Mouse (Mus musculus) Muller cell, postnatal 12 days (primary cell): ENCODE measurements at regions not wholly inside any gene's neighbourhood (a gene's known extent, or its start where the extent isn't known, plus 50 kb on each side); places are given as distances from the start of the nearest gene placed in this dataset.

Experiments used
- DNase-seq: peaks from one replicate; pipeline ENCODE4 v3.0.0-alpha.2; 2015; ENCODE audit errors: inconsistent ontology term

DNA sequence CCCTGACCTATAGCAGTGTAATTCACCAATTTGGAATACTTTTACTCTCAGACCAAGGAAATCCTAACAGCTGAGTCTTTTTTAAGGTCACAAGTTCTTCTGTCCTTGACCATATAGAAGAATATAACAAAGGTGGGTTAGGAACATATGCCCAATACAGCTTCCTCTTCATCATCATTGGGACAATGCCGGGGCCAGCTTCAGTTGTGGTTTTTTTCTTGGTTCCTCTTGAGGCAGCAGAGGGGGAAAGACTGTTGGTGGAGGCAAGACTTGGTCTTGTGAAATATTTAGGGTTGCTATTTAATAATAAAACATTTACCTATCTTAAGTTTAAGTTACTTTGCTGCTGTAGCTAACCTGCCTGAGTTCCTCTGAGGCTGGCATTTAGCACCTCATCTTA is 144.8 kb upstream of the Htr1f start:
- DNase-seq: no peak

DNA sequence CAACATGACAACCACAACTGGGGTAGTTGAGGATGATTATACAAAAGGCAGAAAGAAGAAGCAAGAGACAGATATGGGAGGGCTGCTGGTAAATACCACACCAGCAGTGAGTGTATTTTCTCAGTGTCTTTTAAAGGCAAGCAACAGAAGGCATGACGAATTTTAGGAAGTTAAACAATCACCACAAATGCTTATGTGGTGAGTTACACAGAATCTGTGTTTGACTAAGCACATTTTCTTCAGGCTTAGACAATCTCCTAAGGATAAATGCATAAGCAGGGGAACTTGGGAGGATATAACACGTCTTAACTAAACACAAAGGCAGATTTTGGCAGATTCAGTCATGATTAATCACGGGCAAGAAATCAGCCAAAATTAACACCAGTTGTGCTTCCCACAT is 141.8 kb upstream of the Htr1f start:
- no peak for DNase-seq

DNA sequence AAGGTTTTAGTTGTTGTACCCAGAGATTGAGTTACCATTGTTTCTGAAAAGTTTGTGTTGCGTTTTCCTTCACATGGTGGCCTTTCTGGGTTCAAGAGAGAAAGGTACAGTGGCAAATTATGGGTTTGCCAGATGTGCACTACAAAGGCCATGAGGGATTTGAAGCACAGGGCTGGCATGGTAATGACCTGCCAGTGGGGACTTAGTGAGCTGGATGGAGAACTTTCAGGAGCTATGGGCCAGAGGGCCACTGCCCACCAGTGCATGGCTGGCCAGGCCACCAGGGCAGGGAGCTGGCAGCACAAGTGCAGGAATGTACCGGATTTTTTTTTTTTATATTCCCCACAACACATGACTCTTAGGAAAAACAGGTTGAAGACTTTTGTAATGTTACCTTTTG is 128.8 kb upstream of the Htr1f start:
- DNase-seq: no peak

DNA sequence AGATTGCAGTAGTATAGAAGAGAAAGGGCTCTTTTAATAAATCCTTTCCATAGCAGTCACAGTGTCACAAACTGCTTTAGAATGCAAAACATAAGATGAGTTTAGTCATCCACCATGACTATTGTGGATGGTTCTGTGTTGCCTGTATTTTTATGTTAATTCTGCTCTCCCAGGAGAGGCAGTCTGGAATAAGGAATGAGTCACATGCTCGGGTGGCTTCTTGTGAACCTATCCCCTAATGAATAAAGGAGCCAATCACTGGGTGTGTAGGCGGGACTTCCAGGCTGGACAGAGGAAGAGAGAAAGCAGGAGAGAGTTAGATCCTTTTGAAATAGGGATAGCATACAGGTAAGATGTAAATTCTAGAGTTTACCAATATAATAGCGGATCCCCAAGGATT is 128.3 kb upstream of the Htr1f start:
- DNase-seq: no peak

DNA sequence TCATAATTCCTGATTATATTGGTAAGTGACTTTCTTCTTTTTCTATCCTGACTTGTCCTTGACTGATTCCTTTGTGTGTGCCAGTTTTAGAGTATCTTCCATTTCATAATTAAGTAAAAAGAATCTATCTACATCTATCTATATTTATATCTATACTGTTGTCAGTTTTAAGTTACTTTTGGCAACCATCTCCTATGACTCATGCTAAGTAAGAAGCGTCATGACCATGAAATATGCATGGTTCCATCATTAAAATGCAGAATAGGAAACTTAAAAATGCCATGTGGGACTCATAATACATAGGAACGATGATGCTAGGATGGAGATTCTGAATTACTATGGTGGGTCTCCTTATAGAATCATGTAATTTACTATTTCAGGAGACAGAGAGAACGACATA is 113.8 kb upstream of the Htr1f start:
- DNase-seq: no peak

DNA sequence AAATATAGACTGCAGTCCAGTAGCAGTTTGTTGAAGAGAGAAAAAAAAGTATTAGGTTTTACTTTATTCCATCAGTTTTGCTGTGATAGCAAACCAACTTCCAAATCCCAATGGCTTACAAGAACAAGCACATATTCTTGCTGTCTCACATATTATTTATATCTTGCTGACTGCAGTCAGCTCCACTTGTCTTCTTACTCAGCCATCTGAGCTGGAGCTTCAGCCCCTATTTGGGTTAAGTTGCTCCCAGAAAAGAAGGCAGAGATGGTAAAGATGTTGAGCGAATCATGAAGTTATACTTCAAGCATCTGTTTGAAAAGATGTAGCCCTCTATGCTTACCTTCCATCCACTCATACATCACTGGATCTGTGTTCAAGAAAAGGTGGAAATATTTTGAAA is 106.7 kb upstream of the Htr1f start:
- DNase-seq: no peak

DNA sequence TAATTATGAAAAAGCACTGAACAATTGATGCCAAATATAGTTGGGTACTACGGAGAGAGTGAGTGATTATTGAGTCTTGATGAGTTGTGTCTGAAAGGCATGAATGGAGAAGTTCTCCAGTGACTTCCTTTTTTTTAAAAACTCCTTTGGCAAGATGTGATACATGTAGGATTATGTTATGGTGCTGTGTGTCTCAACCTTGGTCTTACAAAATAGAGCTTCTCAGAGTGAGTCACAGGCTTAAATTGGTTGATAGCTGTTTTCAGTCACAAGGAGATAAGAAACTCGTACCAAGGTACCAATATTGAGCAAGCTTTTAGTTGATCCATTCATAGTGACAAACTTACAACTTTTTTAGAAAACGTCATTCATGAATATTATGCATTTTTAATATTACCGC is 95.7 kb upstream of the Htr1f start:
- no peak for DNase-seq

DNA sequence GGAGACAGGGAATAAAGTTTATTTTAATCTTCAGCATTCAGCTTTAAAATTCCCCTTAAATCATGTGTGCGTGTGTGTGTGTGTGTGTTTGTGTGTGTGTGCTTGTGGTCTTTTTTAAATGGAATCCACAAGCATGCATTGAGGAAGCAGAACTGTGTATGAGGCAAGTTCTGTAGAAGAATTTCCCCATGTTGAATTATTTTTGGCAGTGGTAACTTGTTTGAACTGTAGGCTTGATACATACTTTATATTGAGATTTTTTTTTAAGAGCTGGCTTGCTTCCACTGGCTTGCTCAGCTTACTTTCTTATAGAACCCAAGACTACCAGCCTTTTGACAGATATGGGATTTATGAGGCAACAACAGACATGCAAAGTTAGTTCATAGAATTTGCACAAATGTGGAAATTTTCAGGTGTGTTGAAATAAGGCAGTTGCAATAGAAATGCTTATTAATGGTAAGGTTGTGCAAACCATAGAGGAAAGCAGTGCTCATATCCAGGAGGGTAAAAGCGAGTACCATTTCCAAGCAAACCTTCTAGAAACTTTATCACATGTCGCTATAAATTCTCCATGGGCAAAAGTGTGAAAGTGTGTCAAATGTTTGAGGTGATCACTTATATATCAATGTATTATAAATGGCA is 91.7 kb upstream of the Htr1f start:
- no peak for DNase-seq

DNA sequence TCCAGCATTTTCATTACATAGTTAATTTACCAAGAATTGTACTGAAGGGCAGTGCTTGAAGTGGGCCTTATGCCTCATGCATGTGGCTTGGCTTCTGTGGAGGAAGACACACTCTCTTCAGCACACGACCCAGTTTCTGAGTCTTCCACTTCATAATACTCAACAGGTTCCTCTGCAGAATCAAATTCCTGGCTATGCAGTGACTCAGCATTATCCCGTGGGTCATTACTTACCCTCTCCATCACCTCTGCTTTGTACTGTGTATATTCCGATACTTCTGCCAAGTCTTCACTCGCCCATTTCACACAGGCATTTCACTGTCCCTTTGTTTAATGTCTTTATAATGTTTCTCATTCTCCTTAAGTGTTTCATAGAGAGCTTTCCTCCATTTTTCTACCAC is 90.1 kb upstream of the Htr1f start:
- DNase-seq: peak; percentile 73

DNA sequence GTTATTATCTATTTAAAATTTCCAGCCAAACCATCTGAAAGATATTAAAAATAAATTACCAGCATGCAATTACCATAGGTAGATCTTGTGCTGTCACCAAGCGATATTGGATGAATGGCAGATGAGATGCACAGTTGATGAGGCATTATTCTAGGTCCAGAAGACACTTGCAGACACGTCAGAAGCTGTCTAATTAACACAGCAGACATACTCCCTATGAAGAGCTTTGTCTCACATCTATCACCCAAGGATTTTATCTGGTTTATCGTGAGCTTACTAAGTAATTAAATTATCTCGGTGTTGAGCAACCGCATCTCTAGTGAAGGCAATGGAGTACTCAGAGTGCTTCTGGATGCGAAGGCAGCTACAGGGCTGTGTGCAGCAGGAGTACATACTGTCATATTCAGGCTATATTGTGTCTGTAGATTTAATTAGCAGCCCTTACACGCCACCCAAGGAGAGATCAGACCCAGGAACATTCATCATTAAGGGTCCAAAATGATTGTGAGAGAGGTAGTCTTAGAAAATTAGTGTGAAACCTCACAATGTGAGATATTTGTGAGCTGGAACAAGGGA is 86.0 kb upstream of the Htr1f start:
- DNase-seq: no peak

DNA sequence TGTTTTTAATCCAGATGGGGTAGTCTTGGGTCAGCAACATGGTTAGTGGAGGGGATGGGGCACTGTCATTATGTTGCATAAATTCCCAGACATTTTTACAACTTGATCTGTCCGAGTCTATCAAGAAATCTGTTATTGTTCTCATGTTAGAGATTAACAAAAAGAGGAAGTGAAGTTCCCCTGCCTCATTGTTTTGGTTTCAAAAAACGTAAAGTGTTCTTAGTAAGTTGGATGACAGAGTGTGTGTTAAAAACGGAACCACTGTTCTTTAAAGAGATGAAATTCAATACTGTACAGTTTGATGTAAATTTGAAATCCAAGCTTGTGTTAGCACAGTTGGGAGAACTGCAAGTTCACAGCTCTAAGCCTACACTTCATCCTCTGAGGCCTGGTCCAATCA is 68.9 kb upstream of the Htr1f start:
- DNase-seq: no peak

DNA sequence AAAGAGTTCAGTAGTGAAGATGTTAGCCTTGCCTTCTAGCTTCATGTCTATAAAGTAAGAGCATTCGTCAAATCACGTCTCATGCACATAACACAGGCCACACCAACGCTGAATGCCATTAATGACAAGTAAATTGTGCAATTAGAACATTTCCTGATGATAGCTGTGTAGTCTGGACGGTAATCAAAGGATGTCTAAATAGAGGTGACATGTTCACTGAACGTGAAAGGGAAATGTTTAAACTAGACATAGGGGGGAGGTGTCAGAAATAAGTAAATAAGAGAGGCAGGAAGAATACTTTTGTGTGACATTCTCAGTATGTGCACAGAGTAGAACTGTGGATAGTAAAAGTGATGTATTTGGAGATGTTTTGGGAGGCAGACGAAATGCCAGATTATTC is 61.5 kb upstream of the Htr1f start:
- peak; percentile 68 for DNase-seq

DNA sequence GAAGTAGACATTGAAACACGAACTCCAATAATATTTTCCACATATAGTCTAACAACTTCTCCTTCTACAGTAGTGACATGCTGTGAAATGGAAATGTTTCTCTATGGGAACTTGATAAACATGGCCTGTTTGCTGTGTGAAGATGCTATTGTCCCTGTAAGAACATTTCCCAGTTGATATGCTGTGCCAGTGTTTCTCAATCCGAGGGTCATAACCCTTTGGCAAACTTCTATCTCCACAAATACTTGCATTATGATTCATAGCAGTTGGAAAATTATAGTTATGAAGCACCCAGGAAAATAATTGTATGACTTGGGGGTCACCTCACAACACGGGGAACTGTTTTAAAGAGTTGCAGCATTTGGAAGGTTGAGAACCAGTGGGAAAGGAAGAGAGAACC is 57.1 kb upstream of the Htr1f start:
- DNase-seq: peak; percentile 35

DNA sequence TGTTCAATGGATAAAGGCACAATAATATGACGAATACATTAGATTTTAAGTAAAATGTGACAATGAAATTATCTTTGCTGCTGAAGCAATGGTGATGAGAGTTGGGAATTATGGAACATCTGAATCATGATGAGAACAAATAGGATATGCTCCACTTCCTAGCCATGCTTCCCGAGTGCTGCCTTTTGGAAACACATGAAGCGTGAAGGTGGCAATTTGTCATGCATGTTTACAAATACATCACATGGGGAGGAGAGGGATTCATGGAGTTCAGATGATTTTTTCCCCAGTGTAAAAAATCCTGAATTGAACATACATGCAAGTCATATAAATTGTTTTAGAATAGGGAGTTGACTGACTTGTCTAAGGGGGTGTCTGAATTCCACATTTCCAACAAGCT is 54.6 kb upstream of the Htr1f start:
- peak; percentile 23 for DNase-seq

DNA sequence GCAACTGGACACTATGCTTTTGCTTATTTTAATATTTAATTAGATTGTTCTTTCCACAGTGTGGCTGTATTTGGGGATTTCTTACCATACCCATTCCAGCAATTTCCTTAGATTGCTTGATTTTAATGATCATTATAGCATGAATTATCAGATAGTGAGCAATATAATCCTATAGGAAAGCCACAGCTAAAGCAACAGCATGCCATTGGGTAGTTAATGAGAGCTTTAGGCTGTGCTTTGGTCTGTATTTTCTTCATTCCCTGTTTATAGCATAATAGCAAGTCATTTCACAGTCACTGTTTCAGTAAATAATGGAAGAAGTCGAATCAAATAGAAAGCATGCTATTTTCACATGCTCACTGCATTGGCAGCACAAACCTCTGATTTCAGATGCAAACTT is 49.9 kb upstream of the Htr1f start:
- no peak for DNase-seq
